Mouse (Mus musculus) kidney, postnatal 0 days (tissue): Measurements from ENCODE around the gene Il17re. TPM values are rescaled to one million over a fixed set of nuclear protein-coding genes. Genes with fewer than 3 reads are reported as not detected.

Source experiments
- ATAC-seq: fragments of 200-750 bp; cut with Nextera tagmentation; replicated peaks from 2 replicates; pipeline ENCODE4 v1.8.0; 2017; ENCODE audit warnings: low read depth, moderate number of reproducible peaks, moderate TSS enrichment, moderate library complexity; ENCODE audit not compliant: low FRiP score
- DNase-seq: peaks from one replicate; pipeline ENCODE4 v3.0.0-alpha.2; 2016; ENCODE audit warnings: low spot score
- H3K27ac ChIP-seq: fragments of 300-500 bp; sonication (generic); 2 replicates; pipeline ENCODE4 v1.5.1; 2014; ENCODE audit warnings: mild to moderate bottlenecking
- H3K27me3 ChIP-seq: fragments of 300-500 bp; sonication (generic); 2 replicates; pipeline ENCODE4 v1.6.1; 2014; ENCODE audit warnings: low read length, mixed read lengths; ENCODE audit not compliant: insufficient read depth
- H3K36me3 ChIP-seq: fragments of 300-500 bp; sonication (generic); 2 replicates; pipeline ENCODE4 v1.6.1; 2014; ENCODE audit warnings: low read length, mixed read lengths; ENCODE audit not compliant: insufficient read depth
- H3K4me1 ChIP-seq: fragments of 300-500 bp; sonication (generic); replicated peaks from 2 replicates; pipeline ENCODE4 v1.6.1; 2014; ENCODE audit warnings: antibody characterized with exemption, low read length, mixed read lengths; ENCODE audit not compliant: insufficient read depth
- H3K4me2 ChIP-seq: fragments of 300-500 bp; sonication (generic); 2 replicates; pipeline ENCODE4 v1.6.1; 2014; ENCODE audit warnings: mild to moderate bottlenecking, low read length, moderate library complexity, mixed read lengths
- H3K4me3 ChIP-seq: fragments of 300-500 bp; sonication (generic); replicated peaks from 2 replicates; pipeline ENCODE4 v1.5.1; 2014; ENCODE audit warnings: low read depth, low read length
- H3K9ac ChIP-seq: fragments of 300-500 bp; sonication (generic); 2 replicates; pipeline ENCODE4 v1.6.1; 2014; ENCODE audit warnings: low read depth, low read length
- H3K9me3 ChIP-seq: fragments of 300-500 bp; sonication (generic); replicated peaks from 2 replicates; pipeline ENCODE4 v1.6.1; 2016; ENCODE audit warnings: low read length, inconsistent platforms, mixed read lengths
- CTCF ChIP-seq: IDR thresholded peaks from 2 replicates; pipeline ENCODE4 v1.5.1; 2016; ENCODE audit warnings: antibody characterized with exemption, low read depth, mild to moderate bottlenecking, moderate library complexity
- WGBS: fragments of 180-500 bp; shearing (Covaris S2); extraction: QIAGEN DNeasy Blood & Tissue Kit; methylation state at CpG from one replicate; pipeline ENCODE4 v1.1.7; 2014; 5-methylcytosine and 5-hydroxymethylcytosine counted together
- polyA plus RNA-seq: library from polyadenylated mRNA; unstranded; fragments of >200 nt; fragmentation: Nextera tagmentation; extraction: Ambion mirVana; gene quantifications from 2 replicates; pipeline ENCODE4 v1.2.1, GENCODE M21; 2015

Gene Il17re
- polyA plus RNA-seq, 1 experiment from 2014 or later, result 11.1 TPM

DNA sequence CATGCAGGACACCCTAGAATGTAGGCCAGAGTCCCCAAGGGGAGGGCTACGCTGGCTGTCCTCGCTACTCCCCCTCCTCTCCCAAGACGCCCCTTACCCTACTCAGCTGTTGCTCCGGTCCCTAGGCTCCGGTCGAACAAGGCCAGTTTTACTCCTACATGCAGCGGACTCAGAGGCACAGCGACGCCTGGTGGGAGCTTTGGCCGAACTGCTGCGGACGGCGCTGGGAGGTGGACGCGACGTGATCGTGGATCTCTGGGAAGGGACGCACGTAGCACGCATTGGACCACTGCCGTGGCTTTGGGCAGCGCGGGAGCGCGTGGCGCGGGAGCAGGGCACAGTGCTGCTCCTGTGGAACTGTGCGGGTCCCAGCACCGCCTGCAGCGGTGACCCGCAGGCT is 11.1 kb downstream of the Il17re start:
- peak; percentile 78 for TF ChIP-seq CTCF
- Histone ChIP-seq H3K27ac (no peak overlapping the region), H3K4me1 (peaks cover 26% of the 10 kb centered on the region; the same call in 1 of the 2 replicates), H3K27me3 (no peaks in the 10 kb centered on the region), H3K9ac (peak overlapping the region; percentile 29; the same call in 1 of the 2 replicates), H3K4me2 (peak overlapping the region; percentile 72), H3K4me3 (peak overlapping the region; percentile 33), H3K9me3 (no peaks in the 10 kb centered on the region), H3K36me3 (no peaks in the 10 kb centered on the region)
- peak; percentile 50 for ATAC-seq
- WGBS, result 1% methylated on average over 31 of the region's 31 CpGs
- DNase-seq, result peak; percentile 87

DNA sequence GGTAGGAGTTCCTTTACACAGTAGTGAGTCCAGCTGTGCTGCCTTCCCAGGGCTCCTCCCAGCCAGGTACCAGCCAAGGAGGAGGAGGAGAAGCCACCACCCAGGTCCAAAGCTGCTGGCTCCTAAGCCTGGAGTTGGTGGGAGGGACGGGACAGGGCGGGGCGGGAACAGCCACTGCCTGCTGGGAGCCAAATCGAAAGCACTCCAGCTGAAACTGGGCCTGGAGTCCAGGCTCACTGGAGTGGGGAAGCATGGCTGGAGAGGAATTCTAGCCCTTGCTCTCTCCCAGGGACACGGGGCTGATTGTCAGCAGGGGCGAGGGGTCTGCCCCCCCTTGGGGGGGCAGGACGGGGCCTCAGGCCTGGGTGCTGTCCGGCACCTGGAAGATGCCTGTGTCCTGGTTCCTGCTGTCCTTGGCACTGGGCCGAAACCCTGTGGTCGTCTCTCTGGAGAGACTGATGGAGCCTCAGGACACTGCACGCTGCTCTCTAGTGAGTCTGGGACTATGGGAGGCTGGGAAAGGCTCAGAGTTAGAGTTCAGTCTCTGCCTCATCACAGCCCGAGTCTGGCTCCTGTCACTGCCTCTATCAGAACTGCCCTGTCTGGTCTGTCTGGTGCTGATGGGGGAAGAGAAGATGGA is 13.1 kb downstream of the Il17re start, which contains the start of gene Il17rc:
Il17rc (plus strand) TSS at position 131 of the 640 bp plus-strand sequence.
- WGBS, result 16% methylated on average over 12 of the region's 12 CpGs
- peak within 1 kb of the TSS; percentile 36 for H3K4me3 ChIP-seq
- H3K9ac ChIP-seq, result peak within 1 kb of the TSS; percentile 69
- peaks cover 26% of the 10 kb centered on the region; the same call in 1 of the 2 replicates for H3K4me1 ChIP-seq
- H3K9me3 ChIP-seq, result no peaks in the 10 kb centered on the region
- H3K27ac ChIP-seq, result peak within 1 kb of the TSS; percentile 82
- no peak for TF ChIP-seq CTCF
- peak; percentile 67 for ATAC-seq
- H3K36me3 ChIP-seq, result no peaks in the 10 kb centered on the region
- no peaks in the 10 kb centered on the region for H3K27me3 ChIP-seq
- peak within 1 kb of the TSS; percentile 77 for H3K4me2 ChIP-seq
- peak; percentile 75 for DNase-seq

DNA sequence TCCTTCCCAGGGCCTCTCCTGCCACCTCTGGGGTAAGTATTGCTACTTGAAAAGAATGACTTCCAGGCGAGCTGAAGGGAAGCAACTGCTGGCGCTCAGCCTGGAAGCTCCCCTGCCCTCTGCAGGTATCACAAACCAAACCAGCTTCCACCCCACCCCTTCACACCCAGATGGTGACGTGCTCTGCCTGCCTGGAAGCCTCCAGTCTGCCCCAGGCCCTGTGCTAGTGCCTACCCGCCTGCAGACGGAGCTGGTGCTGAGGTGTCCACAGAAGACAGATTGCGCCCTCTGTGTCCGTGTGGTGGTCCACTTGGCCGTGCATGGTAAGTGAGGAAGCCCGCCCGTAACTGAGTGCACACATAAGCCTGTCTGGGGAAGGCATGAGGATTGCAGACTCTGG is 13.8 kb downstream of the Il17re start:
- TF ChIP-seq CTCF, result peak; percentile 12; the same call in 1 of the 2 replicates
- H3K36me3 ChIP-seq, result no peaks in the 10 kb centered on the region
- H3K27ac ChIP-seq, result peak overlapping the region; percentile 82
- peak overlapping the region; percentile 77 for H3K4me2 ChIP-seq
- WGBS, result 70% methylated on average over 10 of the region's 10 CpGs
- no peaks in the 10 kb centered on the region for H3K27me3 ChIP-seq
- H3K4me1 ChIP-seq, result peaks cover 26% of the 10 kb centered on the region; the same call in 1 of the 2 replicates
- H3K9ac ChIP-seq, result peak overlapping the region; percentile 10; the same call in 1 of the 2 replicates
- no peaks in the 10 kb centered on the region for H3K9me3 ChIP-seq
- peak overlapping the region; percentile 36; the same call in 1 of the 2 replicates for H3K4me3 ChIP-seq
- ATAC-seq (no peak), DNase-seq (no peak)

DNA sequence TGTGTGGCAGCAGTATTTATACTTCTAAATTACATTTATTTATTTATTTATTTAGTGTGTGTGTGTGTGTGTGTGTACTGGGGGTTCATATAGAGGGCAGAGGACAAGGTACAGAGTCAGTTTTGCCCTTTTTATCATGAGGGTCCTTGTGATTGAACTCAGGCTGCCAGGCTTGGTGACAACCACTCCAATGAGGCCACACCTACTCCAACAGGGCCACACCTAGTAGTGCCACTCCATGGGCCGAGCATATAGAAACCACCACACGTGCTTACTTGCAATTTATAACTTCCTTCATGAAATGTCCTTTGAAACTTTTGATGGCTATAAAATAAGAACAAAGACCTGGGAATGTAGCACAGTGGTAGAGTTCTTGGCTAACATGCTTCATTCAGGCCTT is 15.0 kb downstream of the Il17re start:
- Histone ChIP-seq H3K36me3 (no peaks in the 10 kb centered on the region), H3K9me3 (no peaks in the 10 kb centered on the region), H3K4me3 (no peak overlapping the region), H3K9ac (no peak overlapping the region), H3K27ac (no peak overlapping the region), H3K27me3 (no peaks in the 10 kb centered on the region), H3K4me1 (peaks cover 26% of the 10 kb centered on the region; the same call in 1 of the 2 replicates), H3K4me2 (no peak overlapping the region)
- 56% methylated on average over 2 of the region's 2 CpGs for WGBS
- DNase-seq, result no peak
- TF ChIP-seq CTCF, result no peak
- ATAC-seq, result no peak

DNA sequence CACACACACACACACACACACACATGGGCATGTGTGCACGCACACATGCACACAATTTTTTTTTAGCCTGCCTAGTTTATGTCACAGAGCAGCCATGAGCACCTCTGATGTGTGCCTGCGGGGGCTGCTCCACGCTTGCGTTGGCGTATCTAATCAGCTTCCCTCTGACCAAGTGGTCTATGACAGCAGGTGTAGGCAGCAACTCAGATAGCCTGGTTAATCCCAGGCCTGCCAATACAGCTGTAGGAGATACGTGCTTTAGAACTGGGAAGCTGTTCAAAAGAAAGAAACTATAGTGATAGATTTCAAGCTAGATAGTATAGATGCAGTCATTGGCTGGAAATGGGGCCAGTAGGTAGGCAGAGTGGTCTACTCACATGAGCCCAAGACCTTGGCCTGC is 15.4 kb downstream of the Il17re start:
- H3K4me3 ChIP-seq, result no peak overlapping the region
- no peak for ATAC-seq
- no peaks in the 10 kb centered on the region for H3K9me3 ChIP-seq
- H3K36me3 ChIP-seq, result no peaks in the 10 kb centered on the region
- TF ChIP-seq CTCF, result no peak
- no peak overlapping the region for H3K27ac ChIP-seq
- no peak for DNase-seq
- no peaks in the 10 kb centered on the region for H3K27me3 ChIP-seq
- H3K4me2 ChIP-seq, result no peak overlapping the region
- 92% methylated on average over 6 of the region's 6 CpGs for WGBS
- H3K4me1 ChIP-seq, result peaks cover 25% of the 10 kb centered on the region; the same call in 1 of the 2 replicates
- H3K9ac ChIP-seq, result no peak overlapping the region

DNA sequence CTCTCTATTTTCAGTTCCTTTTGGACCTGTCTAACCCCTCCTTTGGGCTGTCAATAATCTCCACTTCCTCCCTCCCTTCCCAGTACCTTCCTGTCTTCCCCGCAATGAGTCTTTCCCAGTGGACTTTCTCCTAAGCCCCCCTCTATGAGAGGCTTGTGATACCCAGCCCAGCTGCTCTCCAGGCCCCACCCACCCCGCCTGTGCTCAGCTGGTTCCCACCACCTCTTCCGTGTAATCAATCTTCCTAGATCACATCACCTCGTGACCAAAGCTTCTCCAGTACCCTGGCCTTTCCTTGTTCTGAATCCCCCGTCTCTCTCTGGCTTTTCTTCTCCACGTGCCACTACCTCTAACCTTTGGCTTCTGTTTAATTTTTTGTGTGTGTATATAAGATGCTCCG is 19.1 kb downstream of the Il17re start:
- H3K4me2 ChIP-seq, result no peak overlapping the region

More for the DNA sequence above, 19.1 kb downstream of the Il17re start:
- H3K9ac ChIP-seq, result no peak overlapping the region
- H3K4me3 ChIP-seq, result no peak overlapping the region
- DNase-seq, result no peak
- H3K9me3 ChIP-seq, result no peaks in the 10 kb centered on the region
- no peak for TF ChIP-seq CTCF
- no peaks in the 10 kb centered on the region for H3K36me3 ChIP-seq
- no peak for ATAC-seq
- peaks cover 9% of the 10 kb centered on the region; the same call in 1 of the 2 replicates for H3K4me1 ChIP-seq
- 30% methylated on average over 7 of the region's 7 CpGs for WGBS
- H3K27me3 ChIP-seq, result no peaks in the 10 kb centered on the region
- no peak overlapping the region for H3K27ac ChIP-seq
